Mouse (Mus musculus) ES-E14 (cell line): ENCODE results near the gene Gm17622. TPM values are rescaled to one million over a fixed set of nuclear protein-coding genes. Genes with fewer than 3 reads are reported as not detected.

ENCODE experiments used
- DNase-seq: peaks from one replicate; pipeline ENCODE4 v3.0.0-alpha.2; 2013; ENCODE audit warnings: low read depth, low spot score
- H3K27ac ChIP-seq: 2 replicates; pipeline ENCODE4 v1.5.1; 2012; ENCODE audit warnings: low read depth, mild to moderate bottlenecking, low read length, moderate library complexity, mixed read lengths; ENCODE audit not compliant: poor library complexity, insufficient read depth, severe bottlenecking
- H3K36me3 ChIP-seq: 2 replicates; pipeline ENCODE4 v1.6.1; 2012; ENCODE audit warnings: mild to moderate bottlenecking, low read length, moderate library complexity, mixed read lengths; ENCODE audit not compliant: control insufficient read depth, poor library complexity, insufficient read depth, severe bottlenecking
- H3K4me1 ChIP-seq, 2 experiments: fragments of 150-350 bp in 1 of 2; sonication (generic) in 1 of 2; 2 replicates each; pipeline ENCODE4 v1.6.1; 2012; ENCODE audit warnings: low read length in 2 of 2, mild to moderate bottlenecking in 1 of 2, mixed read lengths in 1 of 2; ENCODE audit not compliant: control insufficient read depth in 2 of 2, insufficient read depth in 2 of 2, poor library complexity in 1 of 2
- H3K4me3 ChIP-seq, 2 experiments: fragments of 150-350 bp in 1 of 2; sonication (generic) in 1 of 2; 2 replicates each; pipeline ENCODE4 v1.5.1; 2012; ENCODE audit warnings: low read length in 2 of 2, low read depth in 1 of 2, mild to moderate bottlenecking in 1 of 2, mixed read lengths in 1 of 2; ENCODE audit not compliant: insufficient read depth in 1 of 2, poor library complexity in 1 of 2, severe bottlenecking in 1 of 2
- H3K9ac ChIP-seq: 2 replicates; pipeline ENCODE4 v1.6.1; 2012; ENCODE audit warnings: low read depth, mild to moderate bottlenecking, low read length, mixed read lengths; ENCODE audit not compliant: poor library complexity, insufficient read depth, severe bottlenecking
- H3K9me3 ChIP-seq: fragments of 150-350 bp; sonication (generic); 2 replicates; pipeline ENCODE4 v1.6.1; 2012; ENCODE audit warnings: low read depth, mild to moderate bottlenecking, low read length; ENCODE audit not compliant: control insufficient read depth, insufficient read depth
- CHD2 ChIP-seq: IDR thresholded peaks from 2 replicates; pipeline ENCODE4 v1.6.1; 2014; ENCODE audit warnings: mild to moderate bottlenecking, low read depth, low read length, inconsistent platforms
- HCFC1 ChIP-seq: IDR thresholded peaks from 2 replicates; pipeline ENCODE4 v1.6.1; 2012; ENCODE audit warnings: low read length, inconsistent platforms, borderline replicate concordance; ENCODE audit not compliant: insufficient read depth
- MAFK ChIP-seq: IDR thresholded peaks from 2 replicates; pipeline ENCODE4 v1.6.1; 2014; ENCODE audit warnings: mild to moderate bottlenecking, low read depth, low read length, inconsistent platforms; ENCODE audit not compliant: insufficient read depth
- ZC3H11A ChIP-seq: IDR thresholded peaks from 2 replicates; pipeline ENCODE4 v1.6.1; 2012; ENCODE audit warnings: low read depth, mild to moderate bottlenecking, inconsistent platforms, low read length, borderline replicate concordance
- ZNF384 ChIP-seq: IDR thresholded peaks from 2 replicates; pipeline ENCODE4 v1.6.1; 2012; ENCODE audit warnings: low read depth, low read length, inconsistent platforms
- in situ Hi-C, 2 experiments: fragments of 600-800 bp; cut with MboI; formaldehyde crosslinking; loops; one replicate each; pipeline ENCODE4 v1.15.1; 2025; ENCODE audit warnings: low sequenced_read_pairs in 2 of 2, inconsistent platforms in 1 of 2; ENCODE audit not compliant: unreplicated experiment in 2 of 2
- total RNA-seq: library from RNA; depleted of rRNA; stranded (reverse); fragments of 300-350 nt; gene quantifications from 2 replicates; pipeline ENCODE4 v1.2.3, GENCODE M21; 2012

The Gm17622 gene
- total RNA-seq, 1 experiment, result not detected

DNA sequence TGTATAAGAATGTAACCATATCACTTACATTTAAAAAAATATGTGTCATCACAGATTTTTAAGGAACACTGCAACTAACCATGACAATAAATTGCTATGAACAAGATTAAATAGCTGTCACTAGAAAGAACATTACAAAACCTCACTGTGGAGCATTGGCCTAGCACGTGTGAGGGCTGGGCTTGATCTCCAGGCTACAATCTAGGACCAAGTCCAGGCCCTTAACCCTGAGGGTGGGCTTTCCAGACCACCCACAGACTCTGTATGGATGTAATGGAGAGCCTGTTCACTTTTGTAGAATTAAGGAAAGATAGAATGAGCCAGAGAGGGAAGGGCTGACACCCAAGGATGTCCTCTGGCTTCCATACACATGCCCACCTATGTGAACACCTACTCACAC lies 27.9 kb upstream of the Gm17622 start:
- in situ Hi-C loops, result no loop called here
- no peak for DNase-seq
- no peak for TF ChIP-seq MAFK
- no peak for TF ChIP-seq ZC3H11A
- no peak for TF ChIP-seq ZNF384
- no peak for TF ChIP-seq CHD2
- no peak for TF ChIP-seq HCFC1

DNA sequence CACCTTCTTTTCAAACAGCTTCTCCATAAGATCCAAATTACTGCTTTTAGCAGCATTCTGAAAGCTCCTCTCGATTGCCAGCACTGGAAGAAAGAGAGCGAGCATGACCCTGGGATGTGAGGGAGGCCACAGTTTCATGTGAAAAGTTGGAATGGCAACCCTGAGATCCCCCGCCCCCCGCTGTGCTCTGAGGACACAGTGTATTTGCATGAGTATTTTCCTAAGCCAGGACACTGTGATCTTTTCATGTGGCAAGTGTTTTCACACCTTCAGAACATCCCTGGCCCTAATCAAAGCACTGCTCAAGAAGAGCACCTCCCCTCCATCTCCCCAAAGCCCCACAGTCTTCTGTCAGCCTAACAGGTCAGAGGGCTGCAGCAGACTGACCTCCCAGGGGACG lies 25.2 kb upstream of the Gm17622 start:
- DNase-seq, result peak; percentile 17
- Histone ChIP-seq H3K9me3 (no peaks in the 10 kb centered on the region), H3K4me3 (no peak overlapping the region), H3K9ac (no peak overlapping the region), H3K27ac (no peak overlapping the region), H3K36me3 (no peaks in the 10 kb centered on the region), H3K4me1 (no peaks in the 10 kb centered on the region)
- in situ Hi-C loops, result no loop called here
- TF ChIP-seq ZNF384 (no peak), MAFK (no peak), ZC3H11A (no peak), CHD2 (no peak)

More for the DNA sequence above, 27.9 kb upstream of the Gm17622 start:
- H3K4me3 ChIP-seq, result no peak overlapping the region
- no peak overlapping the region for H3K27ac ChIP-seq
- no peaks in the 10 kb centered on the region for H3K4me1 ChIP-seq
- H3K36me3 ChIP-seq, result no peaks in the 10 kb centered on the region
- no peaks in the 10 kb centered on the region for H3K9me3 ChIP-seq
- no peak overlapping the region for H3K9ac ChIP-seq

DNA sequence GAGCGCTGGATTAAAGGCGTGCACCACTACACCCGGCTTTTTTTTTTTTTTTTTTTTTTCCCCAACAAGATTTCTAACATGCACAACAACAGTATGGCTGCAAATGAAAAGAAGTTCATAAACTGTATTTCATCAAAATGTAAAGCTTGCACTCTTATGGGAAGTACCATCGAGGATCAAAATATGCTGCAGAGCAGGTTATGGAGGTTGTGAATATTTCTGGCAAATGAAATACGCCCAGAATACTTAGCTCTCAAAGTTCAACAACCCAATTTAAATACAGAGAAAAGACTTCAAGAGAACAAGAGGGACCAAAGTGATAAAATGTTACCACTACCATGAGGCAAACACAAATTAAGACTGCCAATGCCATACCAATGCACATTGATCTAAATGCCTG lies 21.9 kb upstream of the Gm17622 start:
- Histone ChIP-seq H3K9me3 (no peaks in the 10 kb centered on the region), H3K9ac (no peak overlapping the region), H3K4me3 (no peak overlapping the region), H3K36me3 (no peaks in the 10 kb centered on the region), H3K27ac (no peak overlapping the region), H3K4me1 (no peaks in the 10 kb centered on the region)
- DNase-seq, result no peak
- in situ Hi-C loops, result no loop called here
- TF ChIP-seq HCFC1, result no peak
- no peak for TF ChIP-seq MAFK
- no peak for TF ChIP-seq ZNF384
- TF ChIP-seq CHD2, result no peak
- no peak for TF ChIP-seq ZC3H11A

DNA sequence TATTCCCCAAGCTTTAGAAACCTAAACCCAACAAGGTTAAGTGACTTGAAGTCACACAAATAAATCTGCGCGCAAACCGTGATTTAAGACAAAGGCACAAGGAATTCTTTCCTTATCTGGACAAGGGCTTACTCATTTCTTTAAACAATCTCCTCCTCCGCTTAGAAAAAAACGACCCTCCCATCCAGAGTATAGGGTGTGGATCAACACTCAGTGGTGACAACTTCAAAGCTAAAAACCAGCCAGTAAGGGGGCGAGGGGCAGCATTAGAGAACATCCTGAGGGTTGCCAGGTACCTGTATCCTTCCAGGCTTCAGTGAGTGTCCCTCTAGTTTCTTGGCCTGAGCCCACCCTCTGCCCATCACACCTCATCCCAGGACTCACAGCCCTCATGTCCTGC lies 20.0 kb upstream of the Gm17622 start:
- DNase-seq, result no peak
- no peaks in the 10 kb centered on the region for H3K4me1 ChIP-seq
- in situ Hi-C loops, result no loop called here
- H3K9ac ChIP-seq, result no peak overlapping the region
- no peak overlapping the region for H3K27ac ChIP-seq
- no peak for TF ChIP-seq ZNF384
- TF ChIP-seq MAFK, result no peak
- no peak for TF ChIP-seq HCFC1
- TF ChIP-seq ZC3H11A, result no peak
- TF ChIP-seq CHD2, result no peak
- H3K9me3 ChIP-seq, result no peaks in the 10 kb centered on the region
- no peaks in the 10 kb centered on the region for H3K36me3 ChIP-seq
- no peak overlapping the region for H3K4me3 ChIP-seq

DNA sequence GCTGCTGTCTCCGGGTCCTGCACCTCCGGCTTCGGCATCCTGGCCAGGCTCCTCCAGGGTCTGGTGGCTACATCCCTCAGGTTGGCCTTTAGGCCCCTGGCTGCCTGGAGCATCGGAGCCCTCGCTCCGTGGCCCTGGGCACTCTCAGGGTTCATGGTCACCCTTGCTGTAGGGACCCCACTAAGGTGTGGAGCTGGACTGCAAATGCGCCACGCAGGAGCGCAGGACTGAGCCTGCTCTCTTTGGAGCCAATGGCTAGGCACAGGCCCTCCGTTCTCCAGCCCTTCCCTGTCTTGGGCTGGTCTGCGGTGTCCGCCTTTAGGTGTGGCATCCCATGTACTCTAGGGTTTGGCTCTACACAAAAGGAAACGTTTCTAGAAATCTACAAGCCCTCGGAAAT lies 19.6 kb upstream of the Gm17622 start, which contains the start of gene Ankdd1b:
Gene Ankdd1b (minus strand): TSS at position 242 of the 400 bp plus-strand sequence.
- H3K36me3 ChIP-seq, result no peaks in the 10 kb centered on the region
- no peak for DNase-seq
- H3K27ac ChIP-seq, result no peak within 1 kb of the TSS
- H3K9me3 ChIP-seq, result no peaks in the 10 kb centered on the region
- H3K9ac ChIP-seq, result no peak within 1 kb of the TSS
- TF ChIP-seq MAFK (no peak), ZNF384 (no peak), CHD2 (no peak), ZC3H11A (no peak), HCFC1 (no peak)
- H3K4me3 ChIP-seq, result no peak within 1 kb of the TSS
- in situ Hi-C loops, result no loop called here
- H3K4me1 ChIP-seq, result no peaks in the 10 kb centered on the region
